Mouse (Mus musculus): ENCODE measurements around the gene Ppp4c. TPM values are rescaled to one million over a fixed set of nuclear protein-coding genes. Genes with fewer than 3 reads are reported as not detected.

Gene Ppp4c
- total RNA-seq, 1 experiment = 291 TPM

- Histone ChIP-seq H3K4me3 (ENCODE audit: insufficient read depth in 1 of 2, low read depth in 1 of 2, low read length in 2 of 2, poor library complexity in 1 of 2, severe bottlenecking in 1 of 2) (no peak overlapping the region), H3K4me1 (ENCODE audit: control insufficient read depth in 2 of 2, insufficient read depth in 2 of 2, low read length in 2 of 2, poor library complexity in 1 of 2) (peaks cover 2 to 13% of the 10 kb centered on the region in 2 experiments), H3K27ac (ENCODE audit: insufficient read depth, low read depth, low read length, poor library complexity, severe bottlenecking) (no peak overlapping the region), H3K9ac (ENCODE audit: insufficient read depth, low read depth, low read length, poor library complexity, severe bottlenecking) (no peak overlapping the region), H3K36me3 (ENCODE audit: control insufficient read depth, insufficient read depth, low read length, poor library complexity, severe bottlenecking) (no peaks in the 10 kb centered on the region), H3K9me3 (ENCODE audit: control insufficient read depth, insufficient read depth, low read depth, low read length) (no peaks in the 10 kb centered on the region)
- no peak for TF ChIP-seq MAFK (IDR thresholded peaks at IDR 0.05; ENCODE audit: insufficient read depth, low read depth, low read length)
- TF ChIP-seq ZC3H11A (IDR thresholded peaks at IDR 0.05; ENCODE audit: borderline replicate concordance, low read depth, low read length) = no peak
- no peak for TF ChIP-seq ZNF384 (IDR thresholded peaks at IDR 0.05; ENCODE audit: low read depth, low read length)
- TF ChIP-seq HCFC1 (IDR thresholded peaks at IDR 0.05; ENCODE audit: borderline replicate concordance, insufficient read depth, low read length) = no peak
- TF ChIP-seq CHD2 (IDR thresholded peaks at IDR 0.05; ENCODE audit: low read depth, low read length) = no peak
- DNase-seq (ENCODE audit: low read depth, low spot score) = no peak
- in situ Hi-C loops (cut with MboI; ENCODE audit: low sequenced_read_pairs in 2 of 2, unreplicated experiment in 2 of 2) = no loop called here
Observed at GRCm38 (mm10) chr7:126746798-126747197, 45.5 kb downstream of the Ppp4c start.

GRCm38 (mm10) chr7:126746066-126746465 is 46.2 kb downstream of the Ppp4c start:
- in situ Hi-C loops (cut with MboI; ENCODE audit: low sequenced_read_pairs in 2 of 2, unreplicated experiment in 2 of 2) = no loop called here
- no peak for TF ChIP-seq ZC3H11A (IDR thresholded peaks at IDR 0.05; ENCODE audit: borderline replicate concordance, low read depth, low read length)
- no peak for TF ChIP-seq CHD2 (IDR thresholded peaks at IDR 0.05; ENCODE audit: low read depth, low read length)
- TF ChIP-seq ZNF384 (IDR thresholded peaks at IDR 0.05; ENCODE audit: low read depth, low read length) = no peak
- TF ChIP-seq HCFC1 (IDR thresholded peaks at IDR 0.05; ENCODE audit: borderline replicate concordance, insufficient read depth, low read length) = no peak
- TF ChIP-seq MAFK (IDR thresholded peaks at IDR 0.05; ENCODE audit: insufficient read depth, low read depth, low read length) = no peak
- Histone ChIP-seq H3K36me3 (ENCODE audit: control insufficient read depth, insufficient read depth, low read length, poor library complexity, severe bottlenecking) (no peaks in the 10 kb centered on the region), H3K27ac (ENCODE audit: insufficient read depth, low read depth, low read length, poor library complexity, severe bottlenecking) (no peak overlapping the region), H3K4me3 (ENCODE audit: insufficient read depth in 1 of 2, low read depth in 1 of 2, low read length in 2 of 2, poor library complexity in 1 of 2, severe bottlenecking in 1 of 2) (no peak overlapping the region), H3K9ac (ENCODE audit: insufficient read depth, low read depth, low read length, poor library complexity, severe bottlenecking) (no peak overlapping the region), H3K4me1 (ENCODE audit: control insufficient read depth in 2 of 2, insufficient read depth in 2 of 2, low read length in 2 of 2, poor library complexity in 1 of 2) (peaks cover 2 to 13% of the 10 kb centered on the region in 2 experiments), H3K9me3 (ENCODE audit: control insufficient read depth, insufficient read depth, low read depth, low read length) (no peaks in the 10 kb centered on the region)
- no peak for DNase-seq (ENCODE audit: low read depth, low spot score)

GRCm38 (mm10) chr7:126741964-126742482 is 50.3 kb downstream of the Ppp4c start:
- no peak for DNase-seq (ENCODE audit: low read depth, low spot score)
- no peak overlapping the region for H3K4me3 ChIP-seq (ENCODE audit: insufficient read depth in 1 of 2, low read depth in 1 of 2, low read length in 2 of 2, poor library complexity in 1 of 2, severe bottlenecking in 1 of 2)
- H3K27ac ChIP-seq (ENCODE audit: insufficient read depth, low read depth, low read length, poor library complexity, severe bottlenecking) = no peak overlapping the region
- no peaks in the 10 kb centered on the region for H3K36me3 ChIP-seq (ENCODE audit: control insufficient read depth, insufficient read depth, low read length, poor library complexity, severe bottlenecking)
- in situ Hi-C loops (cut with MboI; ENCODE audit: low sequenced_read_pairs in 2 of 2, unreplicated experiment in 2 of 2) = no loop called here
- peaks cover 0 to 4% of the 10 kb centered on the region in 2 experiments; a peak in 1 of 4 replicates for H3K4me1 ChIP-seq (ENCODE audit: control insufficient read depth in 2 of 2, insufficient read depth in 2 of 2, low read length in 2 of 2, poor library complexity in 1 of 2)
- no peaks in the 10 kb centered on the region for H3K9me3 ChIP-seq (ENCODE audit: control insufficient read depth, insufficient read depth, low read depth, low read length)
- no peak overlapping the region for H3K9ac ChIP-seq (ENCODE audit: insufficient read depth, low read depth, low read length, poor library complexity, severe bottlenecking)
- TF ChIP-seq ZC3H11A (IDR thresholded peaks at IDR 0.05; ENCODE audit: borderline replicate concordance, low read depth, low read length) = no peak
- TF ChIP-seq MAFK (IDR thresholded peaks at IDR 0.05; ENCODE audit: insufficient read depth, low read depth, low read length) = no peak
- TF ChIP-seq CHD2 (IDR thresholded peaks at IDR 0.05; ENCODE audit: low read depth, low read length) = no peak
- no peak for TF ChIP-seq ZNF384 (IDR thresholded peaks at IDR 0.05; ENCODE audit: low read depth, low read length)
- TF ChIP-seq HCFC1 (IDR thresholded peaks at IDR 0.05; ENCODE audit: borderline replicate concordance, insufficient read depth, low read length) = no peak

GRCm38 (mm10) chr7:126741452-126741851 is 50.8 kb downstream of the Ppp4c start:
- DNase-seq (ENCODE audit: low read depth, low spot score) = no peak
- no peak overlapping the region for H3K27ac ChIP-seq (ENCODE audit: insufficient read depth, low read depth, low read length, poor library complexity, severe bottlenecking)
- no peak overlapping the region for H3K4me3 ChIP-seq (ENCODE audit: insufficient read depth in 1 of 2, low read depth in 1 of 2, low read length in 2 of 2, poor library complexity in 1 of 2, severe bottlenecking in 1 of 2)
- no peak overlapping the region for H3K9ac ChIP-seq (ENCODE audit: insufficient read depth, low read depth, low read length, poor library complexity, severe bottlenecking)
- in situ Hi-C loops (cut with MboI; ENCODE audit: low sequenced_read_pairs in 2 of 2, unreplicated experiment in 2 of 2) = no loop called here
- no peaks in the 10 kb centered on the region for H3K36me3 ChIP-seq (ENCODE audit: control insufficient read depth, insufficient read depth, low read length, poor library complexity, severe bottlenecking)
- TF ChIP-seq ZNF384 (IDR thresholded peaks at IDR 0.05; ENCODE audit: low read depth, low read length) (no peak), CHD2 (IDR thresholded peaks at IDR 0.05; ENCODE audit: low read depth, low read length) (no peak), HCFC1 (IDR thresholded peaks at IDR 0.05; ENCODE audit: borderline replicate concordance, insufficient read depth, low read length) (no peak), ZC3H11A (IDR thresholded peaks at IDR 0.05; ENCODE audit: borderline replicate concordance, low read depth, low read length) (no peak), MAFK (IDR thresholded peaks at IDR 0.05; ENCODE audit: insufficient read depth, low read depth, low read length) (no peak)
- H3K4me1 ChIP-seq (ENCODE audit: control insufficient read depth in 2 of 2, insufficient read depth in 2 of 2, low read length in 2 of 2, poor library complexity in 1 of 2) = peaks cover 0 to 4% of the 10 kb centered on the region in 2 experiments; a peak in 1 of 4 replicates
- H3K9me3 ChIP-seq (ENCODE audit: control insufficient read depth, insufficient read depth, low read depth, low read length) = no peaks in the 10 kb centered on the region
